Mouse (Mus musculus) midbrain, embryonic 14.5 days (tissue): ENCODE results near the gene Tenm3. TPM values are rescaled to one million over a fixed set of nuclear protein-coding genes. Genes with fewer than 3 reads are reported as not detected.
"Not testable (repeated sequence)": the region's sequence is repeated elsewhere in the genome, so short reads cannot be mapped to it uniquely, and the experiment has no call there.

Source experiments
- ATAC-seq: fragments of 200-750 bp; cut with Nextera tagmentation; 2 replicates; pipeline ENCODE4 v1.8.0; 2017; ENCODE audit warnings: moderate number of reproducible peaks, moderate library complexity; ENCODE audit not compliant: low FRiP score, low TSS enrichment
- DNase-seq: peaks from one replicate; pipeline ENCODE4 v3.0.0-alpha.2; 2015
- H3K27ac ChIP-seq: fragments of 300-500 bp; sonication (generic); replicated peaks from 2 replicates; pipeline ENCODE4 v1.5.1; 2014; ENCODE audit warnings: mild to moderate bottlenecking, low read depth, low read length, moderate library complexity
- H3K27me3 ChIP-seq: fragments of 300-500 bp; sonication (generic); 2 replicates; pipeline ENCODE4 v1.6.1; 2014; ENCODE audit warnings: low read length, control low read depth, mixed read lengths; ENCODE audit not compliant: control insufficient read depth, insufficient read depth
- H3K36me3 ChIP-seq: fragments of 300-500 bp; sonication (generic); 2 replicates; pipeline ENCODE4 v1.6.1; 2014; ENCODE audit warnings: low read length, control low read depth; ENCODE audit not compliant: control insufficient read depth, insufficient read depth
- H3K4me1 ChIP-seq: fragments of 300-500 bp; sonication (generic); 2 replicates; pipeline ENCODE4 v1.6.1; 2014; ENCODE audit warnings: mild to moderate bottlenecking, antibody characterized with exemption, low read length, control low read depth; ENCODE audit not compliant: control insufficient read depth, insufficient read depth
- H3K4me2 ChIP-seq: fragments of 300-500 bp; sonication (generic); 2 replicates; pipeline ENCODE4 v1.6.1; 2014; ENCODE audit warnings: mild to moderate bottlenecking, low read length, moderate library complexity
- H3K4me3 ChIP-seq: fragments of 300-500 bp; sonication (generic); replicated peaks from 2 replicates; pipeline ENCODE4 v1.5.1; 2014; ENCODE audit warnings: low read depth, low read length
- H3K9ac ChIP-seq: fragments of 300-500 bp; sonication (generic); replicated peaks from 2 replicates; pipeline ENCODE4 v1.6.1; 2014; ENCODE audit warnings: mild to moderate bottlenecking, low read length, moderate library complexity
- H3K9me3 ChIP-seq: fragments of 300-500 bp; sonication (generic); 2 replicates; pipeline ENCODE4 v1.6.1; 2016; ENCODE audit warnings: low read length, control low read depth, mixed read lengths; ENCODE audit not compliant: control insufficient read depth
- WGBS: fragments of 180-500 bp; shearing (Covaris S2); extraction: QIAGEN DNeasy Blood & Tissue Kit; methylation state at CpG from one replicate; pipeline ENCODE4 v1.1.7; 2014; 5-methylcytosine and 5-hydroxymethylcytosine counted together
- polyA plus RNA-seq: library from polyadenylated mRNA; unstranded; fragments of >200 nt; fragmentation: Nextera tagmentation; extraction: Ambion mirVana; gene quantifications from 2 replicates; pipeline ENCODE4 v1.2.1, GENCODE M21; 2014

The Tenm3 gene
- polyA plus RNA-seq, 1 experiment from 2014 or later = 61.6 TPM

GRCm38 (mm10) chr8:48195971-48196370, 647.8 kb downstream of the Tenm3 start:
- DNase-seq (no peak), ATAC-seq (no peak)
- Histone ChIP-seq H3K4me1 (no peaks in the 10 kb centered on the region), H3K4me3 (no peak overlapping the region), H3K9ac (no peak overlapping the region), H3K27me3 (no peaks in the 10 kb centered on the region), H3K4me2 (no peak overlapping the region), H3K27ac (no peak overlapping the region), H3K9me3 (no peaks in the 10 kb centered on the region), H3K36me3 (no peaks in the 10 kb centered on the region)
- 96% methylated on average over 9 of the region's 9 CpGs for WGBS

- no peak overlapping the region for H3K4me3 ChIP-seq
- no peaks in the 10 kb centered on the region for H3K27me3 ChIP-seq
- no peak overlapping the region for H3K4me2 ChIP-seq
- H3K36me3 ChIP-seq = no peaks in the 10 kb centered on the region
- 96% methylated on average over 12 of the region's 12 CpGs for WGBS
- H3K4me1 ChIP-seq = no peaks in the 10 kb centered on the region
- H3K27ac ChIP-seq = no peak overlapping the region
- ATAC-seq (no peak), DNase-seq (no peak)
- H3K9ac ChIP-seq = no peak overlapping the region
- no peaks in the 10 kb centered on the region for H3K9me3 ChIP-seq
Observed at GRCm38 (mm10) chr8:48188586-48188985, 655.2 kb downstream of the Tenm3 start.

DNA sequence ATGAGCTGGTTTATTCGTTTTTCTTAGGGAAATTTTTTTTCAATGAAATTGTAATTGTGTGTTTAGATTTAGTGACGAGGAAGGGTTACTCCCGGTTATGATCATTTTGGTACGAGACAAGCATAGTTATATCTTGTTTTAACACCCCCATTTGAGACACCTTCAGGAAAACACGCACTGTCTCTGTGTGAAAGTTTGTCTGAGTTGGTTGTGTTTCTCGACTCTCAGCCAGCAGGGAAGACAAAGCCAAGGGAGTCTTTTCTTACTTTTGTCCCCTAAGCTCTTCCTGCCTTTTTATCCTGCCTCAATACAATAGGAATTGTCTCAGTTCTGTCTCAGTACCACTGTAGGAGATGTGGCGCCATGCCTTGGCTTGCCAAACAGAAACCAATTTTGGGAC, 660.0 kb downstream of the Tenm3 start:
- Histone ChIP-seq H3K27me3 (no peaks in the 10 kb centered on the region), H3K4me2 (no peak overlapping the region), H3K4me1 (no peaks in the 10 kb centered on the region), H3K9me3 (no peaks in the 10 kb centered on the region), H3K36me3 (no peaks in the 10 kb centered on the region), H3K9ac (no peak overlapping the region), H3K27ac (no peak overlapping the region), H3K4me3 (no peak overlapping the region)
- ATAC-seq (no peak), DNase-seq (no peak)
- WGBS = 70% methylated on average over 7 of the region's 7 CpGs

DNA sequence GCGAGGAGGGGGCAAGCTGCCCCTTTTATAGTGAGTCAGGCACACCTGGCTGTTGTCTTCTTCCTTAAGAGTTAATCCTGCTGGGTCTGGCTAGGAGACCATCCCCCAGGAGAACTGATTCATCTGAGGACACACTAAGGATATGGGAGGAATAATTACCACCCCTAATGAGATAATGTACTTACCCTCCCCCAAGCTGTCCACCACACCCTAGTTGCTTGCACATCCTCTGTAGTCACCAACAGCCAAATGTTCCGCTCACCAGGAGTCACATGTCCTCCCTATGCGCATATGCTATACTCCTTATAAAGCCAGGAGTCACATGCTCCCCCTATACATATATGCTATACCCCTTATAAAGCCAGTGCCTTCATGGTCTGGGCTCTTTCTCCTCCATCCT, 662.8 kb downstream of the Tenm3 start:
- Histone ChIP-seq H3K4me3 (no peak overlapping the region), H3K27ac (no peak overlapping the region), H3K27me3 (no peaks in the 10 kb centered on the region), H3K36me3 (no peaks in the 10 kb centered on the region), H3K9ac (no peak overlapping the region), H3K4me2 (no peak overlapping the region), H3K4me1 (no peaks in the 10 kb centered on the region), H3K9me3 (no peaks in the 10 kb centered on the region)
- DNase-seq (no peak), ATAC-seq (no peak)
- 93% methylated on average over 3 of the region's 3 CpGs for WGBS

GRCm38 (mm10) chr8:48180146-48180545, 663.6 kb downstream of the Tenm3 start:
- not testable (repeated sequence) for H3K4me1 ChIP-seq, H3K4me3 ChIP-seq, H3K27me3 ChIP-seq, ATAC-seq, H3K27ac ChIP-seq, H3K4me2 ChIP-seq, H3K9ac ChIP-seq, DNase-seq, H3K36me3 ChIP-seq, H3K9me3 ChIP-seq
- WGBS = 98% methylated on average over 9 of the region's 9 CpGs

- Histone ChIP-seq H3K9ac (no peak overlapping the region), H3K4me1 (no peaks in the 10 kb centered on the region), H3K36me3 (no peaks in the 10 kb centered on the region), H3K27me3 (no peaks in the 10 kb centered on the region), H3K4me3 (no peak overlapping the region), H3K9me3 (no peaks in the 10 kb centered on the region), H3K27ac (no peak overlapping the region), H3K4me2 (no peak overlapping the region)
- WGBS = 5% methylated on average over 4 of the region's 4 CpGs
- ATAC-seq (no peak), DNase-seq (no peak)
Observed at GRCm38 (mm10) chr8:48178993-48179392, 664.8 kb downstream of the Tenm3 start.

DNA sequence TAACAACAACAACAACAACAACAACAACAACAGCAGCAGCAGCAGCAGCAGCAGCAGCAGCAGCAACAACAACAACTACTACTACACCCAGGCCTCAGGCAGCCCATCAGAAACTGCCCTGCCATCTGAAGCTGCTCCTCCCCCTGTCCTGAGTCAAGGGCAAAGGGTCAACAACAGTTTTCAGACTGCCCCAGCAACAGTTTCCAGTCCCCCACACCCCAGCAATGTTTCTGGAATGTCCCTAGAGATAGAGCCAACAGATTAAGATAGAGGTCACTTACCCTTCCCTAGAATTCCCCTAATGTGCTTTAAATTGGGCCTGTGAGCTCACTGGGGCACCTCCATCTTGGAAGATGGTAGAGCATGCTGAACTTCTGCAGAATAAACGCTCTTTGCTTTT, 665.9 kb downstream of the Tenm3 start:
- H3K4me1 ChIP-seq = no peaks in the 10 kb centered on the region
- H3K27me3 ChIP-seq = no peaks in the 10 kb centered on the region
- no peak overlapping the region for H3K4me3 ChIP-seq
- ATAC-seq (no peak), DNase-seq (no peak)
- no peaks in the 10 kb centered on the region for H3K9me3 ChIP-seq
- H3K4me2 ChIP-seq = no peak overlapping the region
- no peak overlapping the region for H3K27ac ChIP-seq
- WGBS = 91% methylated on average over 1 of the region's 1 CpGs
- H3K36me3 ChIP-seq = no peaks in the 10 kb centered on the region
- no peak overlapping the region for H3K9ac ChIP-seq
